Mouse (Mus musculus) liver (tissue): ENCODE measurements around the gene Mea1.
A peak's percentile ranks its signal among the peaks of the same experiment; 100 is the strongest.

ENCODE experiments used
- DNase-seq: peaks from one replicate; pipeline ENCODE4 v3.0.0-alpha.2; 2020; ENCODE audit warnings: mixed read lengths

Mea1 gene

DNA sequence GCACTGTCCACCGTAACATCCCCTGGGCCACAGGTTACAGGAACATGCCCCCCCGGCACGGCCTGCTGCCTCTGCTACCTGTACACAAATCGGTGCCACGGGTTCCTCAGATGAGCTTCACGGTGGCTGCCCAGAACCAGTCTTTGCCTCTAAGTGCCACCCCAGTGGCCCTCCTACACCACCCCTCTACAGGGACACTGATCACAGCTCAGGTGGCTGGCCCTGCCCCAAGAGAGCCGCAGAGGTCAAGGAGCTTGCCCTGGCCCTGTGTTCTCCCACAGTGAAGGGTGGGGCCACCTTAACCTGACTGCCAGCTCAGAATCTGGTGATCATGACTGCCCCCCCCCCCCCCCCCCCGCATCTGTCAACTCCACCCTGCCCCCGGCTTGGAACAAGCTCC is at the start of gene Mea1:
Gene Mea1, plus strand, starts transcription at position 378 of the 400 bp plus-strand sequence.
- no peak for DNase-seq

DNA sequence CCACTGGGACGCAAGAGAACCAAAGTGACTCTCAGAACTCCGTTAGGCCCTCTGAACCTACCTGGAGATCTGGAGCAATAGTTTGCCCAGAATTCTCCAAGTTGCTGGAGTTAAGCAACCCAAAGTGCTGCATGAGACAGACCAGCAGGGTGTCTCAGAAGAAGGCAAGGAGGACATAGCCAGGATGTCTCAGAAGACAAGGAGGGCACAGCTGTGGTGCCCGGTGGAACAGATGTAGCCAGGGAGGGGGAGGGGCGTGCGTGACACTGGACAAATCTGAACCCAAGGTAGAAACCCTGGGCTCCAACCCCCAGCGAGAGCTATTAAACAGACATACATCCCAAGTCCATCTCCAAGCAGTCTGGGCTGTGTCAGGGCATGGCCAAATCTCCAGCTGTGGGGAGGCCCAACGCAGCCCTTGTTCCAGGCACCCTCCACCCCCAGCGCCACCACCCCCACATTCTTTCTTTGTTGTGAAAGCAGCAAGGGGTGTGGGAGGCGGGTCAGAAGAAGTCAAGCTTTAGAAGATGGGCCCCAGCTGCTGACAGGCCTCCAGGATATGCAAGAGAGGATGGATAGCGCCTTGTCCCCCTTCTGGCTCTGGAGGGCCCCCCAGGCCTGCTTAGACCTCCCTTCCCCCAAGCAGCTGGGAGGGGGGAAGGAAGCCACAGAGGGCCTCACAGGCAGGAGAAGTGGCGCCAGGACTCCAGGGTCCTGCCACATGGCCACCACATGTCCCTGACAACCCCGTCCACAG is 48.7 kb upstream of the Mea1 start:
- DNase-seq, result peak; percentile 61

DNA sequence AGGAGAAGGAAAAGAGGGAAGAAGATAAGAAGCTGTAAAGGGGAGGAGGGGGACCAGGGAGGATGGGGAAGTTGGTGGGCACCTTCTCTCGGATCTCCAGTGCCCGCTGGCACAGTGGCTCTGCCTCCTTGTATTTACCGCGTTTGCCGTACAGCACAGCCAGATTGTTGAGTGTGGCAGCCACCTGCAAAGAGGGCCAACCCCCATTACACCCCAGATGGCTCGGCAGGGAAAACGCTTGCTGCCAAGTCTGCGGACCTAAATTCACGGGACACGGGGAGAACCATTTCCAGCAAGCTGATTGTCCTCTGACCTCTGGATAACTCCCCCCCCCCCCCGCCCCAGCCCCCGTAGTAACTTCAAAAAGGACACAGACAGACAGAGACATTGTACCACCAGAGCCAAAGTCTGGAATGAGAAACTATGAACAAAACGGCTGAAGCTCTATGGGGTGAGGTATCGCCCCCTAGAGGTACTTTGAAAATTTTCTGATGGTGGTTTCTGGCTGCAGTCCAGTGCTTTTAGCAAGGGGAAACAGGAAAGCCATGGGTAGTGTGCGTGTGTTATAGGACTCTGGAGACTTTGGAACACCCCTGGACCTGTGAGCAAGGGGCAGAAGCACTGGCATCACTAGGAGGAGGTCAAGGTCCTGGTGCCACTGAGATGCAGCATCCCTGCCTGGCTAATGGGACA is 41.6 kb upstream of the Mea1 start:
- no peak for DNase-seq

DNA sequence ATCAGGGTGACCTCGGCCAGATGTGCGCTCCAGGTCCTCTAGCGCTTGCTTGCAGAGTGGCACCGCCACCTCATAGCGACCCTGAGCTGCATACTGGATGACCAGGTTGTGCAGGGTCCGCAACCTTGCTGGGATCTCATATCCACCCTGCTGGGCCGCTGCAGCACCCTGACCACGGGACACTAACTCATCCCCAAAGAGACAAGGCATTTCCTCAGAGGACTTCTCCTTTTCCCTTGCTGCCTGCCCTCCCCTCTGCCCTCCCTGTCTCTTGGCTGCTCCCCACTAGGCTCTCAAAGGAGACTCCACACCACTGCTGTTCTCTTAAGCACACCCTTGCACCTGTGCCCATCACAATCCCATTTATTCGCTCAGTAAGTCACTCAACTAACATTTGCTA is 38.7 kb upstream of the Mea1 start:
- DNase-seq, result no peak

DNA sequence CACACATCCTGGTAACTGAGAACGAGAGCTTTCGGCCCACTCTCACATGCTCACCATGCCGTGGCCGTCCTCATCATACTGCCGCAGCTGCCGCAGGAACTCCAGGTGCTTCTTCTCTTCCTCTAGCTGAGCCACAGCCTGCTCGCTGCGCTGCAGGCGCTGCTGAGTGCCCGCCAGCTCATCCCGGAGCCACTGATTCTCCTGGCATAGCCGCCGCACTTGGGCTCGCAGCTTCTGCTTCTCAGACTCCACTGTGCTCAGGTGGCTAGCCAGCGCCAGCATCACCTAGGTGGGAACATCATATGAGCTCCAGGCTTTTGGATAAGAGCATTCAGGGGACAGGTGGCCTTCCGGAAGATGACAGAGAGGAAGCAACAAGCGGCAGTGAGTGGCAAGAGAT is 36.5 kb upstream of the Mea1 start:
- DNase-seq, result no peak

- no peak for DNase-seq
Measured at GRCm38 (mm10) chr17:46644152-46644805, 34.3 kb upstream of the Mea1 start.

DNA sequence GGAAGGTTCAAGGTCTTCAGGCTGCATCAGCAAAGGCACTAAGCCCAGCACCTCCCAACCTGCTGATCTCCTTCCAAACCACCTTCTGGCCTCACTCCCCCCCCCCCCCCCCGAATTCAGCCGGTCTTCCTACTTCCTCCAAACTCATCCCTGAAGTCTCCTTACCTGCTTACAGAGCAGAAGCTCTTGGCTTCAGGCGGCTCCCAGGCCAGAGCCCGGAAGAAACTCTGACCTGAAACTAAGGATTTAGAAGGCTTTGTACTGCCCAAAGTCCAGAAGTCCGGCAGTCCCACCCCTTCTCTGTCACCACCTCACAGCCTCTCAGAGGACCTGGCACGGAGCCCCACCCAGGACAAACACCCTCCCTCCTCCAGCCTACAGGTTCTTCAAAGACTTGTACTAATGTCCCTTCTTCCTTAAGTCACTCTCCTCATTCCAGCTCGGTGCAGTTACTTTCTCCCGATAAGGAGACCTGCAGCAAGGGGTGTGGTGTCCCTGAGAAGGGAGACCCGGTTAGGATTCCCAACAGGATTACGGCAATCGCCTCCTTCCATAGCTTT is 33.6 kb upstream of the Mea1 start:
- peak; percentile 53 for DNase-seq

GRCm38 (mm10) chr17:46645561-46646321 is 32.9 kb upstream of the Mea1 start, which contains the start of the genes Klc4 and Mrpl2:
Klc4 (minus strand) TSS chr17:46646022.
Mrpl2 (plus strand) TSS chr17:46646229.
- DNase-seq, result peak; percentile 98

DNA sequence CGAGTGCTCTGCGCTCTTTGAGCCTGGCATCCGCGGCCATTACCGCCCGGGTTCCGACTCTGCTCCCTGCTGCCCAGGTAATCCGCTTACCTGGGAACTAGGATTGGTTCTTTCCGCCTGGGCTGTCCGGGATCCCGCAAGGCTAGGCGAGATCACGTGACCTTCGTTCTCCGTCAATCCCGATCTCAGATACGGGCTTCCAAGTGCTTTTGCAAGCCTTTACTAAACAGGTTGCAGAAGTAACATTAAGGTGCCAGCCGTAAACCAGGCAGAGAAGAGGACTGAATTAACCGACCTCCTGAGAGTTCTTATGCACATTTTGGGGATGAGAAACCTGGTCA is 32.3 kb upstream of the Mea1 start:
- DNase-seq, result no peak

DNA sequence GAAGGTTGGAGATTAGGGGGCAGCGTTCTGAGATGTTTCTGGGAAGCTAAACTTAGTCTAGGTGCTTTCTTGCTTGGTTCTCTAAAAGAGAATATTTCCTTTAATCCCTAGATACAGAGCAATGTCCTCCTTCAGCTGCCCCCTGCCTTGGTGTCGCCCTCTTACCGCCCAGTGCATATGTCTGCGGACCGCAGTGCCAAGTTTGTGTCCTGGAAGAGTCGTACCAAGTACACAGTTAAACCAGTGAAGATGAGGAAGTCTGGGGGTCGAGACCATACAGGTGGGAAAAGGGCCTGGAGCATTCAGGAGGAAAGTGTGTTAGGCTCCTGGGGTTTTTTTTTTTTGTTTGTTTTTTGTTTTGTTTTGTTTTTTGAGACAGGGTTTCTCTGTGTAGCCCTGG is 31.3 kb upstream of the Mea1 start:
- no peak for DNase-seq

DNA sequence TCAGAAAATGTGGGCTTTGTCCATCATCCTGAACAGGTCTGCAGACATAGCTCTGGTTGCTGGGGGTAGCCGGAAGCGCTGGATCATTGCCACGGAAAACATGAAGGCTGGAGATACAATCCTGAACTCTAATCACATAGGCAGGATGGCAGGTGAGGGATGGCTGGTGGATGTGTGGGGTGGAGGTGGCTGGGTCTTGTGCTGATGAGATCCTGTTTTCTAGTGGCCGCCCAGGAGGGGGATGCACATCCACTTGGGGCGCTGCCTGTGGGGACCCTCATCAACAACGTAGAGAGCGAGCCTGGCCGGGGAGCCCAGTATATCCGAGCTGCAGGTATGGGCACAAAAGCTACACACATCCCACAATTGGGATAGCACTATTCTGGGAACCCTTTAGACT is 30.2 kb upstream of the Mea1 start:
- DNase-seq, result no peak

- no peak for DNase-seq
Measured at GRCm38 (mm10) chr17:46649811-46650210, 28.8 kb upstream of the Mea1 start.

DNA sequence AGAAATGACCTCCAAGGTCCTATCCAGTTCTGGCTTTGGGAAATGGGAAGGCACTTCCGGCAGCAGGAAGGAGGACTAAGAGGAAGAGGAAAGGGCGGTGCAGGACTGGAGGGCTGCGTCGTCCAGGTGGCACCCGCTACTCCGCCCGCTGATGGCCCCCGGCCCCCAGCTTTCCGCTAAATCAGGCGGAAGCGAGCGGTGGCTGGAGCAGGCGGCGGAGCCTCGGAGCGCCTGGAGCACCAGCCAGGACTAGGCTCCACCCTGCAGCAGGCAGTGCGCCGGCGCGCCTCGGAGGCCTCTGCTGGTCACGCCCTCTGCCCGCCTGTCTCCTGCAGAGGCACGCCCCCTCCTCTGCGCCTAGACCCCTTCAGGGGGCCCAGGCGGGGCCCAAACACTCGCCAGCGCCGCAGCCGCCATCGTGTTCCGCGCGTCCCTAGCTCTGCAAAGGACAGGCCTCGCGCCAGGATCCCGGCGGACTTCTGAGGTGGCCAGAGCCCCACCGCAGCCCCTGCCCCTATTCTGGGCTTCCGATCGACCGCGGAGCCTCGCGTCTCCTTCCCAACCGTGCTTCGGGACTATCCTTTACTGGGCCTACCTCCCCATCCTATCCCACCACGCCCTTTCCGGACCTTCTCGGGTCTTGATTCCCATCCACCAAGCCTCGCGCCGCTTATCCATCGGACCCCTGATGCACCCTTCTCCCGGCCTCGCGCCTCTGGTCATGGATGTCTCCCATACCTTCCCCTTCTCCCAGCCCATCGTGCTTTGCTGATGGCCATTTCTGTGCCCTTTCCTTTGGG is 28.2 kb upstream of the Mea1 start, which contains the start of gene Cul7:
Gene Cul7, plus strand, starts transcription at position 106 of the 800 bp plus-strand sequence.
- DNase-seq, result peak; percentile 94

DNA sequence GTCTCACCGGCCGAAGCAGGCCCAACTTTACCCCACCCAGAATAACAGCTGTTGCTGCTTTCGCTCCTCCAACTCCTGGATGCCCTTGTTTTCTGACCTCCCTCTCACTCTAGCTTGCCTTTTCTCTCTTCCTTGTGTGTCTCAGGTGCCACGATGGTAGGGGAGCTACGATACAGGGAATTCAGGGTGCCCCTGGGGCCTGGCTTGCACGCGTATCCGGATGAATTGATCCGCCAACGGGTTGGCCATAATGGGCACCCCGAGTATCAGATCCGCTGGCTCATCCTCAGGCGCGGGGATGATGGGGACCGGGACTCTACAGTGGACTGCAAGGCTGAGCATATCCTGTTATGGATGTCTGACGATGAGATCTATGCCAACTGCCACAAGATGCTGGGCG is 27.3 kb upstream of the Mea1 start:
- DNase-seq, result no peak

DNA sequence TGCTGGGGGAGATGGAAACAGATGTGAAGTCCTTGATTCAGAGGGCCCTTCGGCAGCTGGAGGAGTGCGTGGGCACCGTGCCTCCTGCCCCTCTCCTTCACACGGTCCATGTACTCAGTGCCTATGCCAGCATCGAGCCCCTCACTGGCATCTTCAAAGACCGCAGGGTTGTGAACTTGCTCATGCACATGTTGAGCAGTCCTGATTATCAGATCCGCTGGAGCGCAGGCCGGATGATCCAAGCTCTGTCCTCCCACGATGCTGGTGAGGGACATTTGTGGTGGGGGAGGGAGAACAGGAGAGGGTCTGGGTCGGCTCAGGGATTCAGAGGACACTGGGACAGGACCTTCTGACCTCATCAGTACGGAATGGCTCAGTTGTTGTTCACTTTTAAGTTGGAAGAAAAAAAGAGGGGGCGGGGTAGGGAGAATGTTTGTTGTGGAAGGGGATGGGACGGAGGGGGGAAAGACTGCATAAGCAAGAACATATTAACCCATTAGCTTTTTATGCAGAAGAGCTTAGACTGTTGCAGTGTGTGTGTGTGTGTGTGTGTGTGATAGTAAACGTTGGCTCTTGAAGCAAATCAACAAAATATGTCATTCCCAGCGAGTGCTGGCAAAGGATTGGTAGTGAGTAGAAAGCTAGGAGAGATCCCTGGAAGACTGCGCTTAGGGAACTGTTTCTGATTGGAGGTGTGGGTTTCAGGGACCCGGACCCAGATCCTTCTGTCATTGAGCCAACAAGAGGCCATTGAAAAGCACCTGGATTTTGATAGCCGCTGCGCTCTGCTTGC is 26.6 kb upstream of the Mea1 start:
- no peak for DNase-seq

DNA sequence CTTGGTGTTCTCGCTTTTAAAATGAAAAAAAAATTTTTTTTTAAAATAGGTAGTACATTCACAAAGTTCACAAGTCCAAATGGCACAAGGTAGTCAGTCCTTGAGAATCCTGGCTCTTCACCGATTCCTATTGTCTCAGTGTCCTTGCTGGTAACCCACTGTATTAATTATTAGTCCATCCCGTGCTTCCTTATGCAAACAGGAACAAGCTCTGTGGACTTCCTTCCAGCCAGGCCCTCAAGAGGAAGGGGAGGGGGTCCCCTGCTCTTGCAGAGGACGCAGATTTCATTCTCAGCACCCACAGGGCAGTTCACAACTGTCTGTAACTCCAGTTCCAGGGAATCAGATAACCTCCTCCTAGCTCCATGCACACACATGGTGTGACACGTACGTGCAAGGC is 22.5 kb upstream of the Mea1 start:
- no peak for DNase-seq

DNA sequence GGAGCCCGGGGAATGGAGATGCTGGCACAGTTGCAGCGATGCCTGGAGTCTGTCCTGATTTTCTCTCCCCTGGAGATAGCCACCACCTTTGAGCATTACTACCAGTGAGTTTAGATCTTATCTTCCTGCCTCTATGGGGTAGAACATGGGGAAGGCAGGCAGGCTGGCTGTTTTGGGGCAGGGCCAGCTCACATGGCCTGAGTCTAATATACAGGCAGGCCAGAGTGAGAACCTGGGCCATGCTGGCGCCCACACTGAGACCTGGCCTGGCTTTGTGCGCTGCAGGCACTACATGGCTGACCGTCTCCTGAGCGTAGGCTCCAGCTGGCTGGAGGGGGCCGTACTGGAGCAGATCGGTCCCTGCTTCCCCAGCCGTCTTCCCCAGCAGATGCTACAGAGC is 17.2 kb upstream of the Mea1 start:
- no peak for DNase-seq

- DNase-seq, result no peak
Measured at GRCm38 (mm10) chr17:46661981-46662380, 16.6 kb upstream of the Mea1 start.

DNA sequence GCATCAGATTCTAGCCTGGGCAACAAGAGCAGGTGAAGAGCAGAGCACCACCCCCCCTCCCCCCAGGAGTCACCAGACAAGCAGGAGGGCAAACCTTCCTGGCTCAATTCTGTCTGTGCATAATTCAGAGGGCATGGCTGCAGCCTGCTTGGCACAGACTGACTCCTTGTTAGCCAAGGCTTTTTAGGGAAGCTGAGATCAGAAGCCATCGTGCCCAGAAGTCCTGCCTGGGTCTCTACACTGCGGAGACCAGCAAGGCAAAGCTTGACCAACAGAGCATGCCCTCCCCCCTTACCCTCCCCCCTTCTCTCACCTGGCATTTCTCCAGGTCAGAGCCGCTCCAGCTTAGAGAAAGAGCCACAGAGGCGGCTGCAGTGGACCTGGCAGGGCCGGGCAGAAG is 15.9 kb upstream of the Mea1 start:
- no peak for DNase-seq

DNA sequence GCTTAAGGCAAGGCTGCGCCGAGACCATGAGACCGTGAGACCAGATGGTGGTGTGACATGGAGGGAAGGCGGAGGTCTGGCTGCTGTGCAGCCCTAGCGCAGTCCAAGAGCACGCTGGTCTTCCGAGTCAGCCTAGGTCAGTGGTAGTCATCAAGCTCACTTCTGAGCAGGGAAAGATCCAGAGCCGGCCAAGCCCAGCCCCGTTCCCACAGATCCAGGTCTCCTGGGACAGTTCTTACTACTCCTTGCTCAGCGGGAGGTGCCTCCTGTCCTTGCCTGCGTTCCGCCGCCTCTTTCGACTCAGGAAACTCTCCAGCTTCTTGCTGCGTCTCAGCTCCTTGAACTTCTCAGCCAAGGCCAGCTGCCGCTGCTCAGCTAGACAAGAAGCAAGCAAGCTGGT is 10.9 kb upstream of the Mea1 start:
- no peak for DNase-seq

DNA sequence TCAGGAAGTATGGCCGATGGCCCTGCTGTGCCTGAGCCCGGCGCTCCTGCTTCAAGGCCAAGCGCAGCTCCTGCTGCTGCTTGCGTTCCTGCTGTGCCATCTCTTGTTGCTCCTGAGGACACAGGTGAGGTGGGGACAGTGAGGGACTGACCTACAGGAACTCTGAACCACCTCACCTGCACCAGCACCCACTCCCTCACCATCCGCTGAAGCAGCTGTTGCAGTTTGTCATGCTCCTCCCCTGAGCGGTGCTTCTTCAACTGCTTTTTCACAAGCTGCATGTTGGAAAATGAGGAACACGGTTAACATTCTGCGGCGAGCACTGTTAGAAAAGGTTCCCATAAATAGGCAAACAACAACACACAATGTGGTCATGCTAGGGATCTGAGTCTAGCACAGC is 8.7 kb upstream of the Mea1 start:
- no peak for DNase-seq
